ENCODE assay signal across 35 mouse cellular contexts in the genomic region with DNA sequence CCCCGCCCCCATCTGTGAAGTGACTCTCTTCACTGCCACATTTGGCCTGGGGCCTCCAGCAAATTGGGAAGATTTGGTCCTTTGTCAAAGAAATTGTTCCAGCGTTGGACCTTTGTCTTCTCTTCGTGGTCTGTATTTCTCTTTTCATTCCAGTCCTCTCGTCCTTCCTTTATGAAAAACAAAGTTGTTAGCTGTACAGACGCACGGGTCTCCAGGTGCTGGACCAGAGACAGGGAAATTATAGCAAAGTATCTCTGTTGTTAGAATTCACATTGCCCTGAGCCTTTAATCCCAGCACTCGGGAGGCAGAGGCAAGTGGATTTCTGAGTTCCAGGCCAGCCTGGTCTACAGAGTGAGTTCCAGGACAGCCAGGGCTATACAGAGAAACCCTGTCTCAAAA.
"Had no signal": no experiment of that assay in that cellular context is flagged by ENCODE, and none has a peak within 500 bp of the region (broad histone marks: within the 10 kb centered on the region; RNA-seq: fewer than 3 reads in every experiment).

No protein-coding gene starts in this region.

- H3K9ac ChIP-seq: heart, embryonic 12.5 days; heart, embryonic 13.5 days; heart, embryonic 15.5 days; hindbrain, embryonic 12.5 days; hindbrain, embryonic 13.5 days; hindbrain, embryonic 14.5 days; hindbrain, embryonic 15.5 days; intestine, embryonic 15.5 days; kidney, embryonic 15.5 days had no signal

- H3K4me1 ChIP-seq: heart, embryonic 12.5 days; heart, embryonic 13.5 days; heart, embryonic 15.5 days; hindbrain, embryonic 10.5 days; hindbrain, embryonic 12.5 days; hindbrain, embryonic 13.5 days; hindbrain, embryonic 15.5 days had no signal

- H3K27ac ChIP-seq: heart, embryonic 10.5 days; heart, embryonic 13.5 days; heart, embryonic 15.5 days; hindbrain, embryonic 10.5 days; hindbrain, embryonic 12.5 days; hindbrain, embryonic 13.5 days; hindbrain, embryonic 14.5 days; hindbrain, embryonic 15.5 days; hindbrain, postnatal 0 days; intestine, embryonic 15.5 days; kidney, embryonic 15.5 days; kidney, postnatal 0 days; layer of hippocampus, adult 2 months; left cerebral cortex, adult 2 months had no signal

- ATAC-seq: hindbrain, embryonic 16.5 days; hindbrain, postnatal 0 days; inflammation-experienced regulatory T-cells, adult 6 months; intestine, embryonic 15.5 days; intestine, embryonic 16.5 days; intestine, postnatal 0 days had no signal

- H3K4me2 ChIP-seq: heart, embryonic 11.5 days; heart, embryonic 12.5 days; heart, embryonic 13.5 days; heart, embryonic 15.5 days; hindbrain, embryonic 12.5 days; hindbrain, embryonic 13.5 days; hindbrain, embryonic 14.5 days; hindbrain, embryonic 15.5 days; intestine, embryonic 15.5 days; kidney, embryonic 15.5 days had no signal

- H3K36me3 ChIP-seq: heart, embryonic 10.5 days; heart, embryonic 12.5 days; heart, embryonic 13.5 days; heart, embryonic 15.5 days; hindbrain, embryonic 10.5 days; hindbrain, embryonic 12.5 days; hindbrain, embryonic 13.5 days; hindbrain, embryonic 15.5 days; intestine, embryonic 15.5 days; kidney, embryonic 15.5 days had no signal

- H3K27me3 ChIP-seq: heart, embryonic 12.5 days; heart, embryonic 13.5 days; heart, embryonic 15.5 days; hindbrain, embryonic 12.5 days; hindbrain, embryonic 13.5 days; hindbrain, embryonic 15.5 days; intestine, embryonic 15.5 days; kidney, embryonic 15.5 days had no signal

- H3K4me3 ChIP-seq: heart, embryonic 10.5 days; heart, embryonic 12.5 days; heart, embryonic 13.5 days; heart, embryonic 15.5 days; hindbrain, embryonic 10.5 days; hindbrain, embryonic 12.5 days; hindbrain, embryonic 13.5 days; hindbrain, embryonic 15.5 days; intestine, embryonic 15.5 days; kidney, embryonic 15.5 days; layer of hippocampus, adult 2 months; left cerebral cortex, adult 2 months had no signal

- DNase-seq: heart, postnatal 10 days; heart, postnatal 14 days; heart, postnatal 36 days; kidney, adult 11 months; kidney, adult 18-20 months; kidney, adult 2 months; kidney, adult 8-10 months; kidney, adult 9 months; kidney, postnatal 10 days; kidney, postnatal 14 days; kidney, postnatal 25 days; kidney, postnatal 36 days; kidney, postnatal 4 days; layer of hippocampus, adult 9-11 months; layer of hippocampus, postnatal 36 days had no signal

- H3K9me3 ChIP-seq: heart, embryonic 10.5 days; heart, embryonic 12.5 days; heart, embryonic 13.5 days; heart, embryonic 15.5 days; hindbrain, embryonic 10.5 days; hindbrain, embryonic 13.5 days; hindbrain, embryonic 15.5 days; intestine, embryonic 15.5 days; kidney, embryonic 15.5 days had no signal
